Mouse (Mus musculus) limb, embryonic 14.5 days (tissue): ENCODE measurements at regions not wholly inside any gene's neighbourhood (a gene's known extent, or its start where the extent isn't known, plus 50 kb on each side); places are given as distances from the start of the nearest gene placed in this dataset.

Source experiments
- ATAC-seq: fragments of 200-750 bp; cut with Nextera tagmentation; 2 replicates; pipeline ENCODE4 v1.8.0; 2017; ENCODE audit warnings: low read depth, moderate number of reproducible peaks, moderate TSS enrichment; ENCODE audit not compliant: low FRiP score
- DNase-seq: peaks from one replicate; pipeline ENCODE4 v3.0.0-alpha.2; 2015; ENCODE audit warnings: low spot score
- H3K27ac ChIP-seq: fragments of 300-500 bp; sonication (generic); replicated peaks from 2 replicates; pipeline ENCODE4 v1.5.1; 2014; ENCODE audit warnings: low read depth, mild to moderate bottlenecking, low read length, moderate library complexity, mixed read lengths
- H3K27me3 ChIP-seq: fragments of 300-500 bp; sonication (generic); 2 replicates; pipeline ENCODE4 v1.6.1; 2014; ENCODE audit warnings: low read length, mixed read lengths; ENCODE audit not compliant: control insufficient read depth, insufficient read depth
- H3K36me3 ChIP-seq: fragments of 300-500 bp; sonication (generic); 2 replicates; pipeline ENCODE4 v1.6.1; 2014; ENCODE audit warnings: mild to moderate bottlenecking, low read length, moderate library complexity, mixed read lengths; ENCODE audit not compliant: control insufficient read depth, insufficient read depth
- H3K4me1 ChIP-seq: fragments of 300-500 bp; sonication (generic); 2 replicates; pipeline ENCODE4 v1.6.1; 2014; ENCODE audit warnings: antibody characterized with exemption, low read length, mixed read lengths; ENCODE audit not compliant: control insufficient read depth, insufficient read depth
- H3K4me2 ChIP-seq: fragments of 300-500 bp; sonication (generic); replicated peaks from 2 replicates; pipeline ENCODE4 v1.6.1; 2014; ENCODE audit warnings: low read depth, mild to moderate bottlenecking, low read length, moderate library complexity; ENCODE audit not compliant: severe bottlenecking
- H3K4me3 ChIP-seq: fragments of 300-500 bp; sonication (generic); replicated peaks from 2 replicates; pipeline ENCODE4 v1.5.1; 2014; ENCODE audit warnings: low read length
- H3K9ac ChIP-seq: fragments of 300-500 bp; sonication (generic); 2 replicates; pipeline ENCODE4 v1.6.1; 2014; ENCODE audit warnings: mild to moderate bottlenecking, low read depth, low read length, moderate library complexity; ENCODE audit not compliant: severe bottlenecking
- H3K9me3 ChIP-seq: fragments of 300-500 bp; sonication (generic); 2 replicates; pipeline ENCODE4 v1.6.1; 2016; ENCODE audit warnings: low read length; ENCODE audit not compliant: control insufficient read depth
- POLR2A ChIP-seq: fragments of 200-500 bp; IDR thresholded peaks from 2 replicates; pipeline ENCODE4 v1.8.0; 2012; ENCODE audit warnings: inconsistent platforms, mild to moderate bottlenecking, moderate library complexity, borderline replicate concordance; ENCODE audit not compliant: insufficient read depth, insufficient read length; ENCODE audit errors: extremely low read depth
- WGBS: fragments of 180-500 bp; shearing (Covaris S2); extraction: QIAGEN DNeasy Blood & Tissue Kit; methylation state at CpG from one replicate; pipeline ENCODE4 v1.1.7; 2014; 5-methylcytosine and 5-hydroxymethylcytosine counted together

GRCm38 (mm10) chr2:74930702-74931101 is 105.1 kb downstream of the Mtx2 start:
- TF ChIP-seq POLR2A = no peak
- 40% methylated on average over 3 of the region's 3 CpGs for WGBS
- H3K9me3 ChIP-seq = no peaks in the 10 kb centered on the region
- H3K4me1 ChIP-seq = peaks cover 8% of the 10 kb centered on the region; the same call in 1 of the 2 replicates
- ATAC-seq (no peak), DNase-seq (no peak)
- no peak overlapping the region for H3K27ac ChIP-seq
- no peak overlapping the region for H3K9ac ChIP-seq
- no peak overlapping the region for H3K4me3 ChIP-seq
- H3K4me2 ChIP-seq = no peak overlapping the region
- H3K36me3 ChIP-seq = no peaks in the 10 kb centered on the region
- 0 out of 2 replicates have a peak, but pooled peaks cover 14% of the 10 kb centered on the region for H3K27me3 ChIP-seq

GRCm38 (mm10) chr2:74933190-74933589 is 107.6 kb downstream of the Mtx2 start:
- Histone ChIP-seq H3K27ac (no peak overlapping the region), H3K4me3 (no peak overlapping the region), H3K4me1 (0 out of 2 replicates have a peak, but pooled peaks cover 3% of the 10 kb centered on the region), H3K27me3 (0 out of 2 replicates have a peak, but pooled peaks cover 14% of the 10 kb centered on the region), H3K9me3 (no peaks in the 10 kb centered on the region), H3K9ac (no peak overlapping the region), H3K4me2 (no peak overlapping the region), H3K36me3 (no peaks in the 10 kb centered on the region)
- ATAC-seq (no peak), DNase-seq (no peak)
- no peak for TF ChIP-seq POLR2A
- 19% methylated on average over 8 of the region's 8 CpGs for WGBS

- H3K27me3 ChIP-seq = 0 out of 2 replicates have a peak, but pooled peaks cover 14% of the 10 kb centered on the region
- no peak for TF ChIP-seq POLR2A
- no peak overlapping the region for H3K27ac ChIP-seq
- no peaks in the 10 kb centered on the region for H3K36me3 ChIP-seq
- H3K4me3 ChIP-seq = no peak overlapping the region
- ATAC-seq (no peak), DNase-seq (no peak)
- H3K9me3 ChIP-seq = no peaks in the 10 kb centered on the region
- WGBS = 74% methylated on average over 1 of the region's 1 CpGs
- H3K4me2 ChIP-seq = no peak overlapping the region
- no peak overlapping the region for H3K9ac ChIP-seq
- H3K4me1 ChIP-seq = 0 out of 2 replicates have a peak, but pooled peaks cover 3% of the 10 kb centered on the region
Measured at GRCm38 (mm10) chr2:74933771-74934170, 108.2 kb downstream of the Mtx2 start.

GRCm38 (mm10) chr2:74938711-74939110 is 113.1 kb downstream of the Mtx2 start:
- ATAC-seq = no peak
- no peak overlapping the region for H3K9ac ChIP-seq
- no peaks in the 10 kb centered on the region for H3K27me3 ChIP-seq
- TF ChIP-seq POLR2A = no peak
- DNase-seq = no peak
- no peak overlapping the region for H3K27ac ChIP-seq
- H3K4me2 ChIP-seq = no peak overlapping the region
- H3K9me3 ChIP-seq = no peaks in the 10 kb centered on the region
- H3K4me1 ChIP-seq = no peaks in the 10 kb centered on the region
- WGBS = 41% methylated on average over 9 of the region's 9 CpGs
- no peak overlapping the region for H3K4me3 ChIP-seq
- no peaks in the 10 kb centered on the region for H3K36me3 ChIP-seq

- DNase-seq (no peak), ATAC-seq (no peak)
- Histone ChIP-seq H3K27me3 (no peaks in the 10 kb centered on the region), H3K9me3 (no peaks in the 10 kb centered on the region), H3K4me2 (no peak overlapping the region), H3K9ac (no peak overlapping the region), H3K27ac (no peak overlapping the region), H3K4me3 (no peak overlapping the region), H3K36me3 (no peaks in the 10 kb centered on the region), H3K4me1 (peaks cover 12% of the 10 kb centered on the region)
- TF ChIP-seq POLR2A = no peak
- 89% methylated on average over 10 of the region's 10 CpGs for WGBS
Measured at GRCm38 (mm10) chr2:74941966-74942365, 116.4 kb downstream of the Mtx2 start.

- DNase-seq (no peak), ATAC-seq (no peak)
- H3K9ac ChIP-seq = no peak overlapping the region
- no peaks in the 10 kb centered on the region for H3K9me3 ChIP-seq
- H3K4me1 ChIP-seq = peaks cover 12% of the 10 kb centered on the region
- H3K4me3 ChIP-seq = no peak overlapping the region
- no peak overlapping the region for H3K27ac ChIP-seq
- no peak overlapping the region for H3K4me2 ChIP-seq
- H3K36me3 ChIP-seq = no peaks in the 10 kb centered on the region
- WGBS = 54% methylated on average over 6 of the region's 6 CpGs
- no peaks in the 10 kb centered on the region for H3K27me3 ChIP-seq
- TF ChIP-seq POLR2A = no peak
Measured at GRCm38 (mm10) chr2:74942611-74943198, 117.1 kb downstream of the Mtx2 start.
